Mouse (Mus musculus) bone marrow macrophage, adult 2 months (primary cell): ENCODE measurements around the gene Tgfb2.

Source experiments
- CTCF ChIP-seq: IDR thresholded peaks from 2 replicates; pipeline ENCODE4 v1.5.1; 2012; ENCODE audit warnings: low read depth, mild to moderate bottlenecking, low read length, moderate library complexity
- POLR2A ChIP-seq: IDR thresholded peaks from 2 replicates; pipeline ENCODE4 v1.6.1; 2012; ENCODE audit warnings: mild to moderate bottlenecking, low read depth, low read length, borderline replicate concordance

- no peak for TF ChIP-seq CTCF
- TF ChIP-seq POLR2A, result no peak
Observed at GRCm38 (mm10) chr1:186691708-186692107, 14.1 kb downstream of the Tgfb2 start.
